Mouse (Mus musculus) cerebellum, adult 11 months (tissue): ENCODE measurements at regions not wholly inside any gene's neighbourhood (a gene's known extent, or its start where the extent isn't known, plus 50 kb on each side); places are given as distances from the start of the nearest gene placed in this dataset.

ENCODE experiments used
- DNase-seq: peaks from one replicate; pipeline ENCODE4 v3.0.0; 2022

DNA sequence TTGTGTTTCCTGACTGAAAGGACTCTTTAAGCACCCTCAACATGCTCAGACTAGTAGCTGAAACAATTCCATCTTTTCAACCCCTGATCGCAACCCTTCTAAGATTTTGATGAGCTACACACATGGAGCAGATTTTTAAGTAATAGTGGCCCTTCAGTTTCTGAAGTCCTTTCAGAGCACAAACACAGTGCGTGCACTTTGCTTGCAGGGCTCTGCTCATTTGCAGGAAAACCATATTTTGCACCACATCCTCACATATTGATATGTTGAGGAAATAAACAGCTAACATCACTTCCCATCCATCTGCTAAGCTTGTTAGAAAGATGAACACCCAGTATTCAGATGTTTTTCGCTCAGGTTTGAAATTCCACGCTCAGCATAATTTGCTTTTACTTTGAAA, 344.6 kb upstream of the Acvr2a start:
- DNase-seq, result no peak

- no peak for DNase-seq
Observed at GRCm38 (mm10) chr2:48473102-48473501, 340.8 kb upstream of the Acvr2a start.

DNA sequence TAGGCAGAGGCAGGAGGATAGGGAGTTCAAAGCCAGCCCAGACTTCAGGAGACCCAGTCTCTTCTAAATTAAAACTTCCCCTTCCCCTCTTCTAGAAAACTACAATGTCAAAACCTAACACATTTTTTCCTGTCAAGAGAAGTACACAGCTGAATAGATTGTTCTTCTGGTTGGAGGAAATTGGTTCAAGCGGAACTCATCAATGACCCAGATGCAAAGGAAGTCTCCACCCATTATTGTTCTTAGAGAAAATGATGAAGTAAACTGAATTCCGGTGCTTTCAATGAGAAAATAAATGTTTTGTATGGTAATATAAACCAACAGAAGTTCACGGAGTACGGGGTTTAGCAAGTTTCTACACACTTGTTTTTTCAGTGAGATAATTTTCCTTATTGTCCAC, 339.3 kb upstream of the Acvr2a start:
- DNase-seq, result no peak

DNA sequence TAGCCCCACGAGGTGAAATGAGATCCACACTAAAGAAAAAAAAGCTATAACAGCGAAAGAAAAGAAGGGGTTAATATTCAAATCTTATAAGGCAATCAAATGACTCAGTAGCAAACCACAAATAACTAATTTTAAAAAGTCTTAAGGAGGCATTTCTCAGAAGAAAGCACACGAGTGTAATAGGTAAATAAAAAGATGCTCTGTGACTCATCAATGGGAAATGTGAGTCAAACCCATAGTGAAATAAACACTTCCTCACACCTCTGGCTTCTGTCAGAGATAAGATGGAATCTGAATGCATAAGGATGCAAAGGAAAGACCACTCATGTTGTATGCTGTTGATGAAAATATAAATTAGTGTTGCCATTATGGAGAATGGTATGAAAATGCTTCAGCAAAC, 337.1 kb upstream of the Acvr2a start:
- no peak for DNase-seq

DNA sequence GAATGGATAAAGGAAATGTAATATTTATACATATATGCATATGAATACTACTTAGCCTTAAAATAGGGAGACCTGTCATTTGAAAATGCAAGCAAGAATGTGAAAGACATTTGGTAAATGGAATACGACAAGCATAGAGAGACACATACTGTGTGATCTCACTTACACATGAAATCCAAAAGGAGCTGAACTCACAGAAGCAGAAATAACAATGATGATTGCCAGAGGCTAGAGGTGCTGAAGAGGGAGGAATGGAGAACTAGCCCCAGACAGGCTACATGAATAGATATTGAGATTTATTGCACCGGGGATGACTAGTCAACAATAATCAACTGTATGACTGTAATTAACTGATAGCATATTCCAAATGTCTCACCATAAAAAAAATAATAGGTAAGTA, 336.6 kb upstream of the Acvr2a start:
- DNase-seq, result no peak

DNA sequence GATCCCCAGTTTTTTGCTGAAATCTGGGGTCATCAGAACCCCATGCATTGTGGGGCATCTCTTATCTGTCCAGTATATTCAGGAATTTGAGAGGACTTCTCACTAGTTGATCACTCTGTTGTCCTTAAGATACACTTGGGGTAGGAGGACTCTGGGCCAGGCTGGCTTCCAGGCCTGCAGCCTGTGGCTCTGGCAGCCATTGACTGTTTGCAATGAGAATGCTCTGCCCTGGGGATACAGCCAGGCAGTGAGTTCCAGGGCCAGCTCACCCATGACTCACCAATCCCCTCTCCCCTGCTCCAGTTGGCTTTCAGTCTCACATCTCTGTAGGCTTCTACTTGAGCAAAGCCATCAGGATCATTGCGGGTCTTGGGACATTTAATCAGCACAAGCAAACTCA, 334.3 kb upstream of the Acvr2a start:
- DNase-seq, result no peak

DNA sequence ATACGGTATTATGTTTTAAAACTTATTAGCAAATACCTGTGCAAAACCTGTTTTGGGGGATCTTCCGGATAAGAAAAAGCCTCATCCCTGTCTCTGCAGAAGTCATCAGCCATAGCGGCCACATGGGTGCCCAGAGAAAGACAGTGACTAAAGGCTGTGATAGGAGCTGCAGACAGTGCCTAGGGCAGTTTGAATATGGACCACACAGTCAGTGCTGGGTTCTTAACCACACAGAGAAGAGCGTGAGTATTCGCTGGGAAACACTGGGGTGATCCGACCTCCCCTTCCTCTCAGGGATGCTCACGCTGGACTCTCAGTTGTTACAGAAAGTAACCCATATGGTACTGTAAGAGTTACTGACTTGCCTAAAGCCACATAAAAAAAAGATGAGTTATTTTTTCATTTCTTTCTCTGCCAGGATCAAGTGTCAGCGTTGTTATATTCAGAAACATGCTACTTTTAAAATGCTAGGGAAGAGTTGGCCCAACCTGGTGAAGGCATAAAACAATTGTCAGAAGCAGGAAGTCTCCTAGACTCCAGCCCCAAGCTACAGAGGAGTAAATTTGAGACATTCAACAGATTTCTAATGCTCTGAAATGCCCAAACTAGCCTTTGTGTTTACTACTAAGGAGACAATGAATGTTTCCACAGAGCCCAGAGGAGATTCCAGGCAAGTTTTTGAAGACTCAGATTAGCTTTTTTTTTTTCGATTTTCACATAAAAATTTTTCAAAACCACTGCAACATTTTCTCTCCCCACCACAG, 333.3 kb upstream of the Acvr2a start:
- no peak for DNase-seq

DNA sequence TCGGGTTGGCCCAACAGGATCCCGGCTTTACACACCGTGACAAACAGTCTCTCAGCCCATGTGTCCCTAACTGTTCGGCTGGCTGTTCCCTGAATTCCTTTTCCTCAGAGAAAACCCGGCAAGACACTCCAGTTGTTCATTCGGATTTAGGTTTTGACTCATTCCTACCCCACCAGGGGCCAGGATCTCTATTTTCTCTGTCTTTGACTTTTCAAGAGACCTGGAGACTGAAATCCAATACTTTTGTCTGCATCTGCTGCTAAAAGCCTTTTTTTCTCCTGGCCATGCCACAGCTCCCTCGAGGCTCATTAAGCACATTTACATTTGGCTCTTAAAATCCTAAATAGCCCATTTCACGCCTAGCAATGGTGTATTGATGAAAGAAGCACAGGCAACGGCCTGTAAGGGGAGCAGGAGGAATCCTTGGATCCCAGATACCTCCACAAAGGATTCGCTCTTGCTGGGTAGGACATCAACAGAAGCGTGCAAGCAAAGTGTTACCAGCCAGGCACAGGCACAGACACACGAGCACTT, 332.6 kb upstream of the Acvr2a start:
- DNase-seq, result no peak

GRCm38 (mm10) chr2:48493574-48493973, 320.3 kb upstream of the Acvr2a start:
- DNase-seq, result no peak

- no peak for DNase-seq
Observed at GRCm38 (mm10) chr2:48494065-48494464, 319.8 kb upstream of the Acvr2a start.

DNA sequence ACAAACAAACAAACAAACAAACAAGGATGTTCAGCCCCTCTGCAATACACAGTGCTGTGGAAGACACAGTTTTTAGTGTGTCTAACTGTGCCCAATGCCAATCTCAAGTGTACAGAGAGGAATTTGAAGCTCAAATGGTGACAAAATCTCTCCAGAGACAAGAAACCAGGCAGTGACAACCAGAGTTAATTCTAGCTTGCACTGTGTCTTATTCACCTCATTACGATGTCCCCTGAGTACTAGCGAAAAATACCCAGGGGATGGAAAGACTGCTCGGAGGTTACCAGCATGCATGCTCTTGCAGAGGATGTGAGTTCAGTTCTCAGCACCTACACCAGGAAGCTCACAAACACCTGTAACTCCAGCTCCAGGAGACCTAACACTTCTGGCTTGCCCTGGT, 319.3 kb upstream of the Acvr2a start:
- DNase-seq, result no peak

DNA sequence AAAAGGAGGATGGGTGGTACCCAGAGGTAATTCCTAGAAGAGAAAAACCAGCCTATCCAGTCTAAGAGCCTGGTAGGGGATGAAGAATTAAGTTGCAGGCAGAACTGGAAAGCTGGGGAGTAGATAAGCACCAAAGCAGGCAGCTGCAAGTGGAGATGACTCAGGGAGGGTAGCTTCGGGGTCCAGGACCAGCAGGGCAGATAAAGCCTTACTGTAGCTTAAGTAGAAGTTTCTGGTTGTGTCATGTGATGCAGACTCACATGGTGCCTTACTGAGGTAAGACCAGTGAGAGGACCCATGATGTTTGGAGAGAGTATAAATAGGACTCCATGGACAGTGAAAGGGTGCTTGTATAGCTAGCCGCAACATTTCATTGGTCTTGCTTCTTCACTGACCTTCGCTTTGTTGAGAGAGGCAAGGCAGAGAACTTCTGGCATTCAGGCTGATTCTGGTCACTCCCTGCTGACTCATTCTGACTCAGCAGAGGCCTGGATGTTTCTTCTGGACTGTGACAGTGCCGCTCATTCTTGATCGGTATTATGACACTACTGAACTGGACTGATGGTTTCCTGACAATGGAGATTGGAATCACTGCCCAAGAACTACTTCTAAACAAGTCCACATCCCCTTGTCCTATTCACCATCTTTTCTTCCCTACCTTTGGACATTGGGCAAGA, 315.7 kb upstream of the Acvr2a start:
- DNase-seq, result no peak

- no peak for DNase-seq
Observed at GRCm38 (mm10) chr2:48499396-48499795, 314.5 kb upstream of the Acvr2a start.

DNA sequence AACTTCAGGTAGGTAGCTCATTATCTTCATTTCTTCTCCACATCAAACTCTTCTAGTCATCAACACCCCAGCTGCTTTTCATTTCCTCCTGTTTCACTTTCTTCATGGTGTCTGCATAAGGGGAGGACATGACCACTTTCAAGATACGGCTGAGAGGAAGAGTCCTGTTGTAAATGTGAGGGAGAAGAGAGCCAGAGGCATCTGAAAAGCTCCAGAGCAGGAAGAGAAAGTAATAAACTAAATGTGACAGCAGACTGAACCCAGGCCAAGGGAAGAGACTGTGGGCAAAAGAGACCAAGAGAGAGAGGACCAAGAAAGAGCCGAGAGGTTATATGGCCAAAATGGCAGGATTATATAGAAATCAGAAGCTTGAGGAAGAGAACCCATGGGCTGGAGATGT, 312.5 kb upstream of the Acvr2a start:
- DNase-seq, result no peak

DNA sequence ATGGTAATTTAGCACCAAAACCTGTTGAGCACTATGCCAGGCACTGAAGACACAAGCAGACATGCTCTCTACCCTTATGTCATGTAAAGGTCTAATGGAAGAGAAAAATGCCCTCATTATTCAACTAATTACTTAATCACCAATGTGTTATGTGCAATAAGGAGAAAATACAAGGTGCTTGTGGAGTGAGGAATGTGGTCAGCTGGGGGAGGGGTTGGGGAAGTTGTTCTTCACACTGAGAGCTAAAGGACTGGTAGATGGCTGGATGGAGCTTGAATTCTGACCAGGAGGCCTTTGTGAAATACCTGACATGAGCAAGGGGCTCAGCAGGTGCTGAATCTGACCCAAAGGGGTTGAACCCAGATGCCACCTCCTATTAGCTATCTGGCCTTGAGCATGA, 300.1 kb upstream of the Acvr2a start:
- DNase-seq, result no peak

- DNase-seq, result no peak
Observed at GRCm38 (mm10) chr2:48519838-48520404, 294.0 kb upstream of the Acvr2a start.

DNA sequence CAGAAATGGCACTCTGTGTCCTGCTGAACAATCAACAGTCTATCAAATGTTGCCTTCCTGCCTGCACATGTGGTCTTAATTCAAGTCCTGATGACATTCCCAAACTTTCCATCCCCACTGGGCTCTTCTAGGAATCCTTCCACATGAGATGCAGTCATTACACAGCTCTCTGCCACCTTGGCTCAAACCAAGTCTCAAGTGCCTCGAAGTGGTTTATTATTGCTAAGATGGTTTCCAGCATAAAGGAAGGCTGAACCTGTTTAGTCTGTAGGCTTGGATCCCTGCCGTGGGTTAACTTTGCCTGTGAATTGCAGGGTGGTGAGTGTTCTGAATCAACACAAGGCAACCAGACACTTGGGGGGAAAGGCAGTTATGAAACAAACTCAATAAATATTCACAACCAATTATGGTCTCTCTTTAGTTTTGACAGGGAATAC, 293.4 kb upstream of the Acvr2a start:
- DNase-seq, result no peak

- DNase-seq, result no peak
Observed at GRCm38 (mm10) chr2:48535453-48535852, 278.5 kb upstream of the Acvr2a start.

GRCm38 (mm10) chr2:48536930-48537329, 277.0 kb upstream of the Acvr2a start:
- no peak for DNase-seq

- no peak for DNase-seq
Observed at GRCm38 (mm10) chr2:48538668-48539341, 275.1 kb upstream of the Acvr2a start.

- DNase-seq, result no peak
Observed at GRCm38 (mm10) chr2:48539465-48540055, 274.3 kb upstream of the Acvr2a start.

DNA sequence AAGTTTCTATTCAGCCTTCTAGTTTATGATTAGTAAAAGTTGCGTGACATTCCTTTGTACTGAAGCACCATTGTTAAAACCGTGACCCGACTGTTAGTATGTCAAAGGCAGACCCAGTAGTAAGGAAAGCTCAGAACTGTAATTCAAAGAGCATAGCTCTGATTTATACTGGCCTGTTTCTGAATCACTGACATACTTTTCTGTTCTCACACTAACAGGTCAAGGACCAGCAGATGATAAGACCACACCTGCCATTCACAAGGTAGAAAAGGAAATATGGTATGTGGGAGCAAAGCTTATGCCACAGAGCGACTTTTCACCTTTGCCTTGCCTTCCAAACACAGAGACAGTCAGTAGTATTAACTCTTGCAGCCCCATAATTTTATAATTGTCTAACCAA, 269.5 kb upstream of the Acvr2a start:
- no peak for DNase-seq

DNA sequence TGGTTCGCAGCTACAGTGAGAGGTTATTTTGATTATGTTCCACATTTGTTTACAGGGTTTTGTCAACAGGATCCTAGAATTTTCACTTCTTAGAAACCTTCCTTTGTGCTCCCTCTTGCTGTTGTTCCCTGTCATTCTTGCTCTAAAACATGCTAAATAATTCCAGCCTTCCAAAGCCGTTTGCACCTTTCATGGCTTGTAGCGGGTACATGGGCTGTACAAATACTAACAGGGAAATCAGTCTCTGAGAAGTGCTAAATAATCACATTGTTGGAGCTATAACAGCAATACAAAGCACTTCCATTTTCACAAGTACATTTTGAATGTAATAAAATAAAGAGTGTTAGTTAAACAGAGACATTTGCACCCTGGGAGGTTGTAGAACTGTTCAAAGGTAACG, 268.8 kb upstream of the Acvr2a start:
- no peak for DNase-seq
